Mouse (Mus musculus) limb, embryonic 14.5 days (tissue): ENCODE data around the gene Gnb4. TPM values are rescaled to one million over a fixed set of nuclear protein-coding genes. Genes with fewer than 3 reads are reported as not detected.

ENCODE experiments used
- ATAC-seq: fragments of 200-750 bp; cut with Nextera tagmentation; 2 replicates; pipeline ENCODE4 v1.8.0; 2017; ENCODE audit warnings: low read depth, moderate number of reproducible peaks, moderate TSS enrichment; ENCODE audit not compliant: low FRiP score
- DNase-seq: peaks from one replicate; pipeline ENCODE4 v3.0.0-alpha.2; 2015; ENCODE audit warnings: low spot score
- H3K27ac ChIP-seq: fragments of 300-500 bp; sonication (generic); replicated peaks from 2 replicates; pipeline ENCODE4 v1.5.1; 2014; ENCODE audit warnings: low read depth, mild to moderate bottlenecking, low read length, moderate library complexity, mixed read lengths
- H3K27me3 ChIP-seq: fragments of 300-500 bp; sonication (generic); 2 replicates; pipeline ENCODE4 v1.6.1; 2014; ENCODE audit warnings: low read length, mixed read lengths; ENCODE audit not compliant: control insufficient read depth, insufficient read depth
- H3K36me3 ChIP-seq: fragments of 300-500 bp; sonication (generic); 2 replicates; pipeline ENCODE4 v1.6.1; 2014; ENCODE audit warnings: mild to moderate bottlenecking, low read length, moderate library complexity, mixed read lengths; ENCODE audit not compliant: control insufficient read depth, insufficient read depth
- H3K4me1 ChIP-seq: fragments of 300-500 bp; sonication (generic); 2 replicates; pipeline ENCODE4 v1.6.1; 2014; ENCODE audit warnings: antibody characterized with exemption, low read length, mixed read lengths; ENCODE audit not compliant: control insufficient read depth, insufficient read depth
- H3K4me2 ChIP-seq: fragments of 300-500 bp; sonication (generic); replicated peaks from 2 replicates; pipeline ENCODE4 v1.6.1; 2014; ENCODE audit warnings: low read depth, mild to moderate bottlenecking, low read length, moderate library complexity; ENCODE audit not compliant: severe bottlenecking
- H3K4me3 ChIP-seq: fragments of 300-500 bp; sonication (generic); replicated peaks from 2 replicates; pipeline ENCODE4 v1.5.1; 2014; ENCODE audit warnings: low read length
- H3K9ac ChIP-seq: fragments of 300-500 bp; sonication (generic); 2 replicates; pipeline ENCODE4 v1.6.1; 2014; ENCODE audit warnings: mild to moderate bottlenecking, low read depth, low read length, moderate library complexity; ENCODE audit not compliant: severe bottlenecking
- H3K9me3 ChIP-seq: fragments of 300-500 bp; sonication (generic); 2 replicates; pipeline ENCODE4 v1.6.1; 2016; ENCODE audit warnings: low read length; ENCODE audit not compliant: control insufficient read depth
- POLR2A ChIP-seq: fragments of 200-500 bp; IDR thresholded peaks from 2 replicates; pipeline ENCODE4 v1.8.0; 2012; ENCODE audit warnings: inconsistent platforms, mild to moderate bottlenecking, moderate library complexity, borderline replicate concordance; ENCODE audit not compliant: insufficient read depth, insufficient read length; ENCODE audit errors: extremely low read depth
- WGBS: fragments of 180-500 bp; shearing (Covaris S2); extraction: QIAGEN DNeasy Blood & Tissue Kit; methylation state at CpG from one replicate; pipeline ENCODE4 v1.1.7; 2014; 5-methylcytosine and 5-hydroxymethylcytosine counted together
- polyA plus RNA-seq, 2 experiments: library from polyadenylated mRNA; depleted of rRNA in 1 of 2; stranded (reverse) in 1 of 2; unstranded in 1 of 2; fragments of >200 nt; fragmentation: Nextera tagmentation in 1 of 2; extraction: Ambion mirVana in 1 of 2; gene quantifications; 2 replicates each; pipeline versions ENCODE4 v1.2.1 to v1.2.3; 2012 to 2014

Gnb4 gene
- polyA plus RNA-seq, 2 experiments: 70.3 to 78.0 TPM

- H3K4me3 ChIP-seq: no peak overlapping the region
- WGBS: 87% methylated on average over 4 of the region's 4 CpGs
Measured at GRCm38 (mm10) chr3:32646918-32647317, 30.5 kb upstream of the Gnb4 start.

GRCm38 (mm10) chr3:32644751-32645150 is 28.4 kb upstream of the Gnb4 start:
- Histone ChIP-seq H3K4me1 (no peaks in the 10 kb centered on the region), H3K4me3 (no peak overlapping the region), H3K4me2 (no peak overlapping the region), H3K27ac (no peak overlapping the region), H3K9me3 (no peaks in the 10 kb centered on the region), H3K9ac (no peak overlapping the region), H3K36me3 (no peaks in the 10 kb centered on the region), H3K27me3 (no peaks in the 10 kb centered on the region)
- 67% methylated on average over 2 of the region's 2 CpGs for WGBS
- no peak for TF ChIP-seq POLR2A
- no peak for DNase-seq
- no peak for ATAC-seq

More at GRCm38 (mm10) chr3:32646918-32647317, 30.5 kb upstream of the Gnb4 start:
- Histone ChIP-seq H3K27ac (no peak overlapping the region), H3K4me1 (no peaks in the 10 kb centered on the region), H3K27me3 (no peaks in the 10 kb centered on the region), H3K4me2 (no peak overlapping the region), H3K9ac (no peak overlapping the region), H3K9me3 (no peaks in the 10 kb centered on the region), H3K36me3 (no peaks in the 10 kb centered on the region)
- no peak for DNase-seq
- ATAC-seq: no peak
- TF ChIP-seq POLR2A: no peak

- H3K4me2 ChIP-seq: no peak overlapping the region
- no peak overlapping the region for H3K27ac ChIP-seq
- DNase-seq (no peak), ATAC-seq (no peak)
- no peaks in the 10 kb centered on the region for H3K27me3 ChIP-seq
- no peaks in the 10 kb centered on the region for H3K9me3 ChIP-seq
- no peaks in the 10 kb centered on the region for H3K36me3 ChIP-seq
- no peak overlapping the region for H3K9ac ChIP-seq
- no peak for TF ChIP-seq POLR2A
- no peaks in the 10 kb centered on the region for H3K4me1 ChIP-seq
- WGBS: 81% methylated on average over 6 of the region's 6 CpGs
- no peak overlapping the region for H3K4me3 ChIP-seq
Measured at GRCm38 (mm10) chr3:32642116-32642515, 25.7 kb upstream of the Gnb4 start.

DNA sequence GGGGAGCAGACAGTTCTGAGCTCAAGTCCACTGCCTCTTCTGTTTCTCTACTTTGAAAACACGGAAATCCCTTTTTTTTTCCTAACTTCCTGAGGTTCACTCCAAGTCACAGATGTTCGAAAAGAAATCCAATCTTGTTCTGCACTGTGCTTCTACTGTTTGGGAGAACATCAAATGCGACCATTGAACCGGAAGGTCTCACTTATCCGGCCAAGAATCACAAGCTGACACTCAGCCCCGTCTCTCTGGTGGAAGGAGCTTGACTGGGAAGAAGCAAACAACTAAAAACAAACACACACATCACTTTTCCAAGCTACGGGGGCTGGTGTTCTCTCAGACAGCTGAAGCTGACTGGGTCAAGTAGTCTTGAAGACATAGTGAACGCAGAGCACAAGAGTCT is 21.9 kb upstream of the Gnb4 start:
- 76% methylated on average over 8 of the region's 8 CpGs for WGBS
- Histone ChIP-seq H3K9ac (no peak overlapping the region), H3K27me3 (no peaks in the 10 kb centered on the region), H3K4me3 (no peak overlapping the region), H3K9me3 (no peaks in the 10 kb centered on the region), H3K4me1 (no peaks in the 10 kb centered on the region), H3K36me3 (no peaks in the 10 kb centered on the region), H3K27ac (no peak overlapping the region), H3K4me2 (no peak overlapping the region)
- ATAC-seq (no peak), DNase-seq (no peak)
- no peak for TF ChIP-seq POLR2A

- Histone ChIP-seq H3K27me3 (no peaks in the 10 kb centered on the region), H3K27ac (no peak overlapping the region), H3K4me3 (no peak overlapping the region), H3K36me3 (no peaks in the 10 kb centered on the region), H3K4me1 (no peaks in the 10 kb centered on the region), H3K9me3 (no peaks in the 10 kb centered on the region), H3K9ac (no peak overlapping the region), H3K4me2 (no peak overlapping the region)
- DNase-seq (no peak), ATAC-seq (no peak)
- no peak for TF ChIP-seq POLR2A
- 81% methylated on average over 5 of the region's 5 CpGs for WGBS
Measured at GRCm38 (mm10) chr3:32632760-32633264, 16.4 kb upstream of the Gnb4 start.

DNA sequence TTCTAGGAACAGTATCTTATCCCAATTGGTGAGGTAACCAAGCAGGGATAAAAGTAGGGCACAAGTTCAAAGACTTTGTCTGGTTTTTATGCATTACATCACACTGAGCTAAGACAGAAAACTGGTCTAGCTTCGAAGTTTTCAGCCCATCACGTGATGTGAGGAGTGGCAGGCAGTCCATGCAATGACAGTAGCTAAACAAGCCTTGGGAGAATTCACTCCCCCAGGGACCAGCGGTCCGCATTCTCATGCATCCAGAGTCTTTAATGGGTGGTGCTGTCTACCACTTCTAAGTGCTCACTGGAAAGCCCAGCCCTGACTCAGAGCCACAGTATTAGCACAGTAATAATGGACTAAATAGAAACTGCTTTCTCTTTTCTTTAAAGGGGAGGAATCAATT is 13.8 kb upstream of the Gnb4 start:
- Histone ChIP-seq H3K4me2 (no peak overlapping the region), H3K27me3 (no peaks in the 10 kb centered on the region), H3K9ac (no peak overlapping the region), H3K4me1 (no peaks in the 10 kb centered on the region), H3K27ac (no peak overlapping the region), H3K9me3 (no peaks in the 10 kb centered on the region), H3K36me3 (no peaks in the 10 kb centered on the region), H3K4me3 (no peak overlapping the region)
- no peak for TF ChIP-seq POLR2A
- 67% methylated on average over 4 of the region's 4 CpGs for WGBS
- ATAC-seq (no peak), DNase-seq (no peak)
